Mouse (Mus musculus): Measurements from ENCODE around the gene Gm44965.

DNA sequence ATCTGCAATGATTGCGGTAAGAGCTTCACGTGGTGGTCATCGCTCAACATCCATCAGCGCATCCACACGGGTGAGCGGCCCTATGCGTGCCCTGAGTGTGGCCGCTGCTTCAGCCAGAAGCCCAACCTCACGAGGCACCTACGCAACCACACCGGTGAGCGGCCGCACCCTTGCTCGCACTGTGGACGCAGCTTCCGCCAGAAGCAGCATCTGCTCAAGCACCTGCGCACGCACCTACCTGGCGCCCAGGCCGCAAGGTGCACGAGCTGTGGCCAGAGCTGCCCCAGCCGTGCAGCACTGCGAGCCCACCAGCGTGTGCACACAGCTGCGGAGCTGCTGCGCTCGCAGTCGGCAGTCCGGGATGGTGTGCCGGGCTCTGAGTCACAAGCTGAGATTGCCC lies 26.3 kb downstream of the Gm44965 start:
- TF ChIP-seq POLR2A (IDR thresholded peaks at IDR 0.05; ENCODE audit: borderline replicate concordance, insufficient read depth, low read length) (no peak), CTCF (IDR thresholded peaks at IDR 0.05; ENCODE audit: borderline replicate concordance, insufficient read depth, low read depth, low read length) (no peak)

Measured in cerebellum, adult 2 months (tissue).